Mouse (Mus musculus) brain, embryonic 18.5 days (tissue): ENCODE measurements around the gene Nhlh1.

Source experiments
- DNase-seq: peaks from one replicate; pipeline ENCODE4 v3.0.0-alpha.2; 2012; ENCODE audit warnings: low read depth, low spot score

The Nhlh1 gene

DNA sequence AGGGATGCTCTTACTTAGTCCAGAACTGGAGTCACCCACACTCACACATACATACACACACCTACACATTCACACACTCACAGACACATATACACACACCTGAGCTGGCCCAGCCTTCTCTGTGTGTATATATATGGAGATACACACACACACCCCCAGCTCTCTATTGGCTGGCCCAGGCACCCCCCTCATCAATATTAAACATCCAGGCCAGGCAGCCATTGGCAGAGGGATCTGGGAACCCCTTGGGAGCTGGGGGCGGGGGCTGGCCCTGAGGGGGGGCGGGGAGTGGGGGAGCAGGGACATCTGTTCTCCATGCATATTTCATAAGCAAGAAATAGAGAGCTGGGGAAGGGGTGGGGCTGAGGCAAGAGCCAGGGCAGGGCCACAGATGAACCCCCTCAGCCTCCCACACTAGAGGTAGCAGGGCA, at the start of gene Nhlh1:
TSS of gene Nhlh1 (minus strand) at position 83 of the 431 bp plus-strand sequence.
- no peak for DNase-seq

- no peak for DNase-seq
These were observed 47.7 kb upstream of the Nhlh1 start for GRCm38 (mm10) chr1:172105101-172105500.

DNA sequence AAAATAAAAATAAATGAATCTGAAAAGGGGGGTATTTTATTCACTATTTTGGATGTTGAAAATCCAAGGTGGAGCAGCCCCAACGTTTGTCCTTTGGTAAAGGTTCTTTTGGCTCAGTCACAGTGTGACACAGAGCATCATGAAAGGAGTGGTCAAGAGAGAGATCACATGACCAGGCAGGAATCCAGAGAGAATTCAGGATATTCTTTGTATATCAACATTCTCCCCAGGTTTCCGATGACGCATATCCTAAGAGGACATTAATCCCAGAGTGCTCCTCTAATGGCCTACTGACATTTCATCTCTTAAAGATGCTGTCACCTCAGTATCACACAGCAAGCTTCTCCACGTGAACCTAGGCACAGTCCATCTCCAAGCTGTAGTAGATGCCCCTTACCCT, 46.2 kb upstream of the Nhlh1 start:
- DNase-seq: no peak

GRCm38 (mm10) chr1:172099325-172100033, 42.1 kb upstream of the Nhlh1 start:
- DNase-seq: no peak

- DNase-seq: no peak
These were observed 37.8 kb upstream of the Nhlh1 start for GRCm38 (mm10) chr1:172095202-172095601.

- DNase-seq: no peak
These were observed 36.9 kb upstream of the Nhlh1 start for GRCm38 (mm10) chr1:172094295-172094694.

- no peak for DNase-seq
These were observed 36.1 kb upstream of the Nhlh1 start for GRCm38 (mm10) chr1:172093522-172093921.

DNA sequence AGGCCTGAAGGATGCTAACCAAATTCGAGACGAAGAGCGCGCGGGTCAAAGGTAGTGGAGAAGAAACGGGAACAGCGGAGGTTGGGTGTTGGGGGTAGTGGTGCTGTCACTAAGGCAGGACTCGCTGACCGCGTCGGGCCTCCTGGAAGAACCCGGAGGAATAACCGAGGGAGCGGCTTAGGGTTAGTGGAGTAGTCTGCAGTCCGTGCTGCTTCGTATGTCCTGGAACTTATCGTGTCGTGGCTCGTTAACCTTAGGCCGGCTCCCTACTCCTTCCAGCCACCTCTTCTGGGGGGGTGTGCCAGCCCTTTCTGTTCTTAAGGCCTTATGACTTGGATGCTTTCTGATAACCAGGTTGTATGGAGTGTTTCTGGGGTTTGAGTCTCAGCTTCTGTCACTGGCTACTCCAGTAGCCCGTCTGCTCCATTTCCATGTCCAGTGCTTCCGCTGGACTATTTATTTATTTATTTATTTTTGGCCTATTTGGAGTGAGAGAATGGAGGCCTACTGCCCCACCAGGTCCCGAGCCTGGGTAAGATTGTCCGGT, 25.6 kb upstream of the Nhlh1 start:
- no peak for DNase-seq

- peak; percentile 90 for DNase-seq
These were observed 24.9 kb upstream of the Nhlh1 start, which contains the start of the genes Copa and Ncstn for GRCm38 (mm10) chr1:172082101-172082898. TSS of gene Copa (plus strand) at chr1:172082529. TSS of gene Ncstn (minus strand) at chr1:172082795.

GRCm38 (mm10) chr1:172077981-172078380, 20.6 kb upstream of the Nhlh1 start:
- no peak for DNase-seq

- DNase-seq: no peak
These were observed 15.2 kb upstream of the Nhlh1 start for GRCm38 (mm10) chr1:172072604-172073003.

DNA sequence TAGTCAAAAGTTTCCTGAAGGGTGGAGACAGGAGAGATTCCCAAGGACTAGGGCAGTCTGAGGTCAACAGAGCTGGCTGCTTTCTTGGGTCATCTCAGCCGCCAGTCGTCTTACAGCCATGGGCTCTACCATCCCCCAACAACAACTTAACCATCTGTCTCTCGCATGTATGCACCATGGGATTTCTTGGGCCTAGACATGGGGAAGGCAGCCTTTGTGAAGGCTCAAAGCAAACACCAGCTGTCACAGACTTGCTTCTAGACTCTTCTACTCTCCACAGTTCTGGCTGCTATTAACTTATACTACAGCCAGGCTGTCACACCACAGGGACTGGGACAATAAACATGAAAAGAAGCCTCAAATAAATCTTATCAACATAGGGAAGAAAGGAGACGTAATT, 14.2 kb upstream of the Nhlh1 start:
- DNase-seq: no peak

GRCm38 (mm10) chr1:172070227-172070626, 12.9 kb upstream of the Nhlh1 start:
- no peak for DNase-seq

GRCm38 (mm10) chr1:172064613-172065141, 7.3 kb upstream of the Nhlh1 start:
- no peak for DNase-seq

- no peak for DNase-seq
These were observed 6.1 kb upstream of the Nhlh1 start for GRCm38 (mm10) chr1:172063291-172064023.

- DNase-seq: no peak
These were observed 4.7 kb upstream of the Nhlh1 start for GRCm38 (mm10) chr1:172062101-172062500.

- DNase-seq: no peak
These were observed 3.8 kb upstream of the Nhlh1 start for GRCm38 (mm10) chr1:172061217-172061616.

- DNase-seq: no peak
These were observed 3.3 kb upstream of the Nhlh1 start for GRCm38 (mm10) chr1:172060659-172061058.

DNA sequence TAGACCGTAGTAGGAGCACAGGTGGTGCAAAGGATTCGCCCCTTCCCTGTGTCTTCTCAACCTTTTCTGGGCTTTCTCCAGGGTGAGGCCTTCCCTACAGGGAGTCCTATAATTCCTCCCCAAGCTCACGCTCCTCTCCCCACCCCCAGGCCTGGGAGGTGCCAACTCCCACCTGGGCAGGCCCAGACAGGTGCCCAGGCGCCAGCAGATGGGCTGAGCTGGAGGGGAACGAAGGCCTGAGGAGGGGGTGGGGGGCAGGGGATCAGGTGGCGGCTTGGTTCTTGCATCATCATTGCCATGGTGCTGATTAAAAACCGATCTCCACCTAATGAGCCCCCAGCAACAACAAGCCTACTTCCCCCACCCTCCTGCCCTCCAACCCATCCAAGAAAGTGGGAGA, 1.5 kb upstream of the Nhlh1 start:
- no peak for DNase-seq

DNA sequence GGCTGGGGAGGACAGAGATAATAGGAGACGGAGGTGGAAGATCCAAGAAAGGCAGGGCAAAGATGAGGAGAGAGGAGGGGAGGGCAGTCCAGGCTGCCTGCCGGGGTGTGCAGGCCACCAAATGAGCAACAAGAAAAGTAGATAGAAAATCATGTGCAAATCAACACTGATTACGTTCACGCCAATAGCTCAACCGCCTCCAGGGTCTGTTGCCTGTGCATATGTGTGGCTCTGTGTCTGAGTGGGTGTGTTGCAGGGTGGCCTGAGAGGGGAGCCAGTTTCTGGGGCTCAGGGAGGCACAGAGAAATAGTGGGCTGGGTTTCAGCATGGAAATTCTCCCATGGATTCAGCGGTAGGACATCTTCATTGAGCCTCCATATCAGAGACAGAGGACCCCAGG, 948 bp upstream of the Nhlh1 start:
- no peak for DNase-seq

- DNase-seq: no peak
These were observed 1.1 kb downstream of the Nhlh1 start for GRCm38 (mm10) chr1:172056251-172056650.
